Mouse (Mus musculus) right cerebral cortex, postnatal 4 days (tissue): ENCODE measurements around the gene Rsg1.
A peak's percentile ranks its signal among the peaks of the same experiment; 100 is the strongest.

Experiments used
- DNase-seq: peaks from one replicate; pipeline ENCODE4 v3.0.0-alpha.2; 2022

The Rsg1 gene

GRCm38 (mm10) chr4:141249383-141249782 is 35.6 kb downstream of the Rsg1 start:
- DNase-seq, result no peak

GRCm38 (mm10) chr4:141251071-141251470 is 37.3 kb downstream of the Rsg1 start:
- DNase-seq, result no peak

GRCm38 (mm10) chr4:141252641-141253040 is 38.9 kb downstream of the Rsg1 start:
- DNase-seq, result no peak

- DNase-seq, result no peak
Measured at GRCm38 (mm10) chr4:141254234-141254633, 40.5 kb downstream of the Rsg1 start.

DNA sequence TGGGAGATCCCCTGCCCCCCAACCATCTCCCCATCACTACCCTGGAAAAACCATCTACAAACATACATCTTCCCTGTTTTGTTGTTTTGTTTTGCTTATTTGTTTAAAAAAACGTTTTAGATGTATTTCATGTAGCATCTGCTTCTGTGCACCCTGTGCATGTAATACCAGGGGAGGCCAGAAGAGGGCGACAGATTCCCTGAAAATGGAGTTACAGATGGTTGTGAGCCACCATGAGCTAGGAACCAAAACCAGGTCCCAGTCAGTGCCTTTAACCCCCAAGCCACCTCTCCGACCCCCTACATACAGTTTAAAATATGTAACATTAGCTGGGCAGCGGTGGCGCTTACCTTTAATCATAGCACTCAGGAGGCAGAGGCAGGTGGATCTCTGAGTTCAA is 43.7 kb downstream of the Rsg1 start:
- no peak for DNase-seq

DNA sequence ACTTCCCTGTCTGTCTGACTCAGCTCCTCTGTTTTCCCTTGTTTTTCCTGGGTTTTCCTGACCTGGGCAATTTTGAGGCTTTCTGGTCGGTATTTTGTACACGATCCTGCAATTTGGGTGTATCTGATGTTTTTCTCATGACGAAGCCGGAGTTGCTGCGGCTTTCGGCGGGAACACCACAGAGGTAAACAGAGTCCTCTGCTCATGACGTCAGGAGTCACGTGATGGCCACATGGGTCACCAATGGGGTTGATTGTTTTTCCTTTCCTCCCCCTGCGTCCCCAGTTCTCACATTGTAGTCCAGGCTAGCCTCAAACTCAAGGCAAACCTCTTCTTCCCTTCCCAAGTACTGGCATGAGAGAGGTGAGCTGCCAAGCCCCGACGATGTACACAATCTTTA is 45.7 kb downstream of the Rsg1 start:
- DNase-seq, result no peak

DNA sequence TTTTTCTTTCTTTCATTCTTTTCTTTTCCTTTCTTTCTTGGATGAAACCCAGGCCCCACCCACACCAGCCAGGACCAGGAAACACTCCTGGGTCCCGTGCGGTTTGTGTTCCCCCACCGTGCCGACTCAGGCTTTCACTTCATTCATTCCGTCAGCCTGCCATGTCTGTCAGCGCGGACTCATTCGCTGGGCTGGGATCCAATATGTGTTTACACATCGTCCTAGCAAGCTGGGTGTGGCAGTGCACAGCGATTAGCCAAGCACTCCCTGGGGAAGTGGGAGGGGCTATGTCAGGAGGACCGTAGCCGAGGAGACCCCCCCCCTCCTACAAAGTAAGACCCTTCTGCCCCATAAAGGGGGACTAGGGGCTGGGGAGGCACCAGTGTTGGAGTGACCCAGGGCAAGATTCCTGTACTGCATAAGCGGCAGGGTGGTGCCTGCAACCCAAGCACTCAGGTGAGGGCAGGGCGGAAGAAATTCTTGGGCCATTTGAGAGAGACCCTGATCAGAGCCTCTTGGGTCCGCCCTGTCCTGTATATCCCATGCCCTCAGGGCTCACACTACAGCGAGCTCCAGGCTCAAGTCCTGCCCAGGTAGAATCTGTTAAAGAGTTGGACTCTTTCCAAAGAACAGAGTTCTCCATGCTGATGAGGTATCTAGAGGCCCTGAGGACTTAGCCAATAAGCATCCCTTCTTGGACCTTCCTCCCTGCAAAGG is 46.4 kb downstream of the Rsg1 start:
- no peak for DNase-seq

DNA sequence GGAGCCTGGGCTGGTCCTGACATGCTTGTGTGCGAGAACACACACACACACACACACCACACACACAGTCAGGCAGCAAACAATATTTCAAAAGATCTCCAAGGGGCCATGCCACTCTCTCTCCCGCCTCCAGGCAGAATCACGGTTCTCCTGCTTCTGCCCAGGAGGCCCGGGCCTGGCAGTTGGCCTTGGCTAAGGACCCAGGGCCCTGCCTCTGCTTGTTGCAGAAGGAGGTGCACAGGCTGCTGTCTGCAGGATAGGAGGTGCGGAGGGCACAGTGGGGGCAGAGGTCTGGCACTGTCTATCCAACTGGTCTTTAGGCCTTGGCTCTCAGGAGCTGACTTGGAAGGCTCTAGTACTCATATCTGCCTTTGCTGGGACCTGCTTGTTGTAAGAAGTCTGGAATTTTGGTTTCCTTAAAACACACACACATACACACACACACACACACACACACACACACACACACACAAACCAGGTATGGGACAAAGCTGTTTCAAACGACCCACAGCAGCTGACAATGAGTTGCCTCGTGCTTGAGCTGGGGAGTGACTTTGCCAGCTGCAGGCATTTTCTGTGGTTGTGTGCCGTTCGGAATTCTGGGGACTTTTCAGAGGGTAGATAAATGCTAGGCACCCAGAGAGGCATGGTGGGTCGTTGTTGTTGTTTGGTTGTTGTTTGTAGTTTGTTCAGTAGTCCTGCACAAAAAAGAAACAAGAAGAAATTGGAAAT is 49.3 kb downstream of the Rsg1 start:
- no peak for DNase-seq

DNA sequence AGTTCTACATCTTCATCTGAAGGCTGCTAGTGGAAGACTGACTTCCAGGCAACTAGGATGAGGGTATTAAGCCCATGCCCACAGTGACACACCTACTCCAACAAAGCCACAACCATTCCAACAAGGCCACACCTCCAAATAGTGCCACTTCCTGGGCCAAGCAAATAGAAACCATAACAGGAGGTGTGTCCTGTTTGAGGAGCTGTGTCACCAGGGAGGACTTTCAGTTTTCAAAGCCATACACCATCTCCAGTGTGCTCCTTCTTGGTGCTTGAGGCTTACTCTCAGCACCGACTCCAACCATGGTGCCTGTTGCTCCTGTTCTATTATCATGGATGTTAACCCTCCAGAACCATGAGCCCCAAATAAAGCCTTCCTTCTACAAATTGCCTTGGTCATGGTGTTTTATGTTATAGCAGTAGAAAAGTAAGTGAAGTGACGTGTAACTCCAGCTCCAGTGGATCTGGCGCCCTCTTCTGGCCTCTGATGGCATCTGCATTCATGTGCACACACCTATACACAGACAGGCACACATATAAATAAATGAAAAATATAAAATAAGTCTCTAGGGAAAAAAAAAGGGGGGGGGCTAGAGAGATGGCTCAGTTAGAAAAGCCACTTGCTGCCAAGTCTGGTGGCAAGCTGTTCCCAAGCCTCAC is 52.4 kb downstream of the Rsg1 start:
- DNase-seq, result no peak

GRCm38 (mm10) chr4:141267250-141267649 is 53.5 kb downstream of the Rsg1 start:
- no peak for DNase-seq

GRCm38 (mm10) chr4:141267837-141268236 is 54.1 kb downstream of the Rsg1 start:
- DNase-seq, result peak; percentile 50

GRCm38 (mm10) chr4:141268350-141268749 is 54.6 kb downstream of the Rsg1 start:
- no peak for DNase-seq

DNA sequence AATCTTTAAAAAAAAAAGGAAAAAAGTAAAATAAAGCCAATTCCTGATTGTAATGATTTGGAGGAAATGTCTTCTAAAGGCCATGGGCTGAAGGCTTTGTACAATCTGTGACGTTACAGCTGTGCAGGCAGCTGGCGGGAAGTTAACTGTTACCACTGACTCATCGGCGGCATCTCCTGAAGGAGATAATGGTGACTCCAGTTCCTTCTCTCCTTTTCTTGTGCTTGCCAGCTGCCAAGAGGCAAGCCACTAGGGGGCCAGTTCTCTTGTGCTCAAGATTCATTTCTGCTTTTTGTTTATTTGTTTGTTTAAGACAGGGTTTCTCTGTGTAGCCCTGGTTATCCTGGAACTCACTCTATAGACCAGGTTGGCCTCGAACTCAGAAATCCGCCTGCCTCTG is 55.3 kb downstream of the Rsg1 start:
- DNase-seq, result no peak

- DNase-seq, result no peak
Measured at GRCm38 (mm10) chr4:141270201-141270940, 56.6 kb downstream of the Rsg1 start.

DNA sequence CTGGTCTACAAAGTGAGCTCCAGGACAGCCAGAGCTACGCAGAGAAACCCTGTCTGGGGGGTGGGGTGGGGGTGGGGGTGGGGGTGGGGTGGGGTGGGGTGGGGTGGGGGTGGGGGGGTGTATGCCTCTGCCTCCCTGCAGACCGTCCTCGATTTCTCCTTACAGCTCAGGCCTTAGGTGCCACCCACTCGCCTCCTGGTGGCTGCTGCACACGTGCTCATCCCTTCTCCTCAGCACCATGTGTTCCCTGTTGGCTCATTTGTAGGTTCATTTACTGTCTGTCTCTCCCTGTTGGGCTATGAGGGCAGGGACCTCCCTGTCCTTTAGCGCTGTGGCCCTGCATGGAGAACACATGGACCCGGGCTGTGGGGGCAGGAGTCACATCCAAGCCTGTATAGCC is 57.5 kb downstream of the Rsg1 start:
- DNase-seq, result no peak

DNA sequence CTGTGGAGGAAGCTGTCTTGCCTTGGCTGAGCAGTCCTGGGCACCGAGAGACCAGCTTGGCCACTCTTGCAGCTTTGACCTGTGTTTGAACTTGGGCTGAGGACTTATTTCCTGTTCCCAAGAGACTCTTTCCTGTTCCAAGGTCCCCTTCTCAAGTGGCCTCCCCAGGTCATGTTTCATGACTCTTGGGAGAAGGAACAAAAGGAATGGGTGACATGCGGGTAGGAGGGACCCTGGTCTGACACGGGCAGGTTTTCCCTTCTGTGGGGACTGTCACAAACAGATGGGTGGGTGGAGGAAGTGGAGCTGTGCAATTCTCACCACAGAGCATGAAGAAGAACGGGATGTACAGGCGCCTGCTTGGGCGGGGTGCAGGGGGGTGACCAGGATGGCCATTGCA is 58.0 kb downstream of the Rsg1 start:
- no peak for DNase-seq

DNA sequence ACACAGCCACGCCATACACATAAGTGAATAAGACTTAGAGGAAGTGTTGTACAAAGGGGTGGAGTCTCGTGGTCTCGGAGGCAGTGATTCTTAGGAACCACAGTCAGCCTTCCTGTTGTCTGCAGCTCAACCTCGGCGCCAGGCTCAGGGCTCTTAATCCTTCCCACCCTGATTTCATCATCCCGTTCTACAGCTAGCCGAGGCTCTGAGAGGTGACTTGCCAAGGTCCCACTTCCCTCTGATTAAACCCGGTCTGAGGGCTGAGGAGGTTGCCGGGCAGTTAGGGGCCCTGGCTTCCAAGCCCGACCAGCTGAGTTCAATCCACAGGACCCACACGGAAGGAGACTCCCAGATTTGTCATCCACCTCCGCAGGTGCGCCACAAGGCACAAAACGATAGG is 59.1 kb downstream of the Rsg1 start:
- DNase-seq, result no peak

GRCm38 (mm10) chr4:141273296-141273695 is 59.5 kb downstream of the Rsg1 start:
- DNase-seq, result peak; percentile 84

DNA sequence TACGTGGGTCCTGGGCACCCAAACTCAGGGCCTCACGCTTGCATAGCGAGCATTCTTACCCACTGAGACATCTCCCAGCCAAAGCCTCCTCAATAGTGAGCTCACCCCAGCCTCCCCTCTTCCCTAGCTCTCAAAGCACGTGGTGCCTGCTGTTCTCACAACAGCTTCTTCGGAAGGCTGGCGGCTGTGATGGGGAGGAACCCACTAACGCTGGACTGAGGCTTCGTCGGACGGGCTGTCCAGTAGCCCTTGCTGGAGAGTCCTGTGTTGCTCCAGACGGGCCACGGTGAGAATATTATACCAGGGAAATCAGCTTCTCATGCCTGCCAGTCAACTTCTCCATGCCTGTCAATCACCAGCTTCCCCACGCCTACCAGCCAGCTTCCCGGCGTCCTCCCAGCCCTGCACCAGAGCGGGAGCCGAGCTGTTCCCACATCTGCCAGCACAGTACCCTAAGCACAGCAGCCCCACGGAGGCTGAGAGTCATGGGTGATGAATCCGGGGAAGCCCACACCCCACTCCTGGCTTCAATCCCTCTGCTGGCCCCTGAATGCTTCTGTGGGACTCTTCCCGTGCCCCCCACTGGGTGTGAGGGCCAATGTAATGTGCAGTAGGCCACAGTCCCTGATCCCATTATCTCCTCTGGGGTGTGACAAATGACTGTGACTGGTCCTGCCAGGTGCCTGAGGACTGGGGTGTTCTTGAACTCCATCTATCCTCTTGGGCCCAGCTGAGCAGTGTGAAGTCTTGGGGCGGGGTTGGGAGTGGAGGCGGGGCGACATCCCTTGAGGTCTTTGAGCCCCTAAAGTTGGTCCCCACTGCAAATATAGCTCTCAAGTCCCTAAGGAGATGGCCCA is 61.0 kb downstream of the Rsg1 start:
- DNase-seq, result no peak
